8 mouse cellular contexts compared by ENCODE assay signal in the genomic region with DNA sequence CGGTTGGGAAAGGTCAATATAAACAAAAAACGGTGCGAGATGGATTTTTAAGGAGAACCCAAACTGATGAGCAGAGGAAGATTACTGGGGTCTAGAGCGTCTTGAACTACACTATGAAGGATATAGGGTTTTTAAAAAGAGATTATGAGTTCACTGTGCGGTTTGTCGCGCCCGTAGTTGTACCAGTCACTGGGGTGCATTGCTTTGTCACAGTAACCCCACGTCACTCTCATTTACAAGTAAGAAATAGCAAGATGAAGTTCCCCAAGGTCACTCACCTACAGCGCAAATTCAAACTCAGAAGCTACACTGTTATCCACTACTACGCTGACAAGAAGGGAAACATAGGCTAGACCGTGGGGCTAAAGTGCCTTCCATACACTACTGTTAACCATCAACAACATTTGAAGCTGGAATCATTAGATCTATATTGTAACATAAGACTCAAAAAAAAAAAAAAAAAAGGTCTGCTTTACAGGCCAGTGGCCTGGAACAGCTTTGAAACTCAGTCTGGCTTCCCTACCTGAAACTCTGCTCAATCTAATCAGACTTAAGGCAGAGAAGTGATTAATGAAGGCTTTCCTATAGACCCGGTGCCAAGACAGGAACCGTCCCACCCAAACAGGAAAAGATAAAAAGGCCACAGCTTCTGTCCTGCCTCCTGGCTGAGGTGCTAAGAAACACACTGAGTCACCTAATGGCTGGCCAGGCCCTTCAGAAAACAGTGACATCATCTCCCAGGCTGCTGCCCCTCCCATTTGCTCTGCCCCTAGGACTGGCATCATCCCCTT. TPM values are rescaled to one million over a fixed set of nuclear protein-coding genes. Genes with fewer than 3 reads are reported as not detected.
DNase-seq lines count a peak whose midpoint lies in the region; ATAC-seq and TF ChIP-seq lines count a peak whose summit lies in the region.

No protein-coding gene starts in this region.

- no peaks in the 10 kb centered on the region for H3K9me3 ChIP-seq in forebrain, embryonic 16.5 days (ENCODE audit: control insufficient read depth, low read length)
- no peaks in the 10 kb centered on the region for H3K9me3 ChIP-seq in liver, embryonic 15.5 days (replicated peaks)
- no peaks in the 10 kb centered on the region for H3K9me3 ChIP-seq in neural tube, embryonic 12.5 days

- TF ChIP-seq CTCF in gastrocnemius, adult 2 months (IDR thresholded peaks at IDR 0.05) = peak; percentile 8; the same call in 1 of the 2 replicates
- no peak for TF ChIP-seq CTCF in brain, embryonic 14.5 days (IDR thresholded peaks at IDR 0.05; ENCODE audit: borderline replicate concordance, extremely low read depth, insufficient read depth, insufficient read length)

- H3K9ac ChIP-seq in forebrain, embryonic 16.5 days (replicated peaks; ENCODE audit: low read depth, low read length) = peak overlapping the region; percentile 58
- peak overlapping the region; percentile 65 for H3K9ac ChIP-seq in liver, embryonic 15.5 days
- H3K9ac ChIP-seq in neural tube, embryonic 12.5 days = peak overlapping the region; percentile 38

- peak overlapping the region; percentile 95 for H3K4me3 ChIP-seq in gastrocnemius, adult 2 months
- peak overlapping the region; percentile 74 for H3K4me3 ChIP-seq in forebrain, embryonic 16.5 days (replicated peaks; ENCODE audit: low read length)
- peak overlapping the region; percentile 96 for H3K4me3 ChIP-seq in liver, embryonic 15.5 days (replicated peaks)
- H3K4me3 ChIP-seq in neural tube, embryonic 12.5 days = peak overlapping the region; percentile 31

- 44% methylated on average over 14 of the region's 14 CpGs for WGBS in forebrain, embryonic 16.5 days
- WGBS in liver, embryonic 15.5 days (ENCODE audit: insufficient replicate concordance) = 18% methylated on average over 14 of the region's 14 CpGs
- 54% methylated on average over 14 of the region's 14 CpGs for WGBS in neural tube, embryonic 12.5 days

- no peak for TF ChIP-seq POLR2A in brain, embryonic 14.5 days (IDR thresholded peaks at IDR 0.05; ENCODE audit: borderline replicate concordance, extremely low read depth, insufficient read depth, insufficient read length, poor library complexity, severe bottlenecking)

- H3K27ac ChIP-seq in gastrocnemius, adult 2 months = peak overlapping the region; percentile 100
- H3K27ac ChIP-seq in forebrain, embryonic 16.5 days (ENCODE audit: low read length) = peak overlapping the region; percentile 72
- H3K27ac ChIP-seq in liver, embryonic 15.5 days (replicated peaks) = peak overlapping the region; percentile 100
- H3K27ac ChIP-seq in neural tube, embryonic 12.5 days = no peak overlapping the region

- no peaks in the 10 kb centered on the region for H3K36me3 ChIP-seq in forebrain, embryonic 16.5 days (ENCODE audit: control insufficient read depth, insufficient read depth)
- H3K36me3 ChIP-seq in liver, embryonic 15.5 days (replicated peaks) = no peaks in the 10 kb centered on the region
- no peaks in the 10 kb centered on the region for H3K36me3 ChIP-seq in neural tube, embryonic 12.5 days

- peak overlapping the region; percentile 81 for H3K4me2 ChIP-seq in forebrain, embryonic 16.5 days (ENCODE audit: low read length)
- peak overlapping the region; percentile 85 for H3K4me2 ChIP-seq in liver, embryonic 15.5 days
- peak overlapping the region; percentile 69 for H3K4me2 ChIP-seq in neural tube, embryonic 12.5 days (replicated peaks)

- peaks cover 22% of the 10 kb centered on the region for H3K4me1 ChIP-seq in forebrain, embryonic 16.5 days (replicated peaks; ENCODE audit: control insufficient read depth, insufficient read depth, low read length)
- peaks cover 59% of the 10 kb centered on the region for H3K4me1 ChIP-seq in liver, embryonic 15.5 days (replicated peaks)
- H3K4me1 ChIP-seq in neural tube, embryonic 12.5 days = peaks cover 18% of the 10 kb centered on the region

- no peak for ATAC-seq in forebrain, embryonic 16.5 days
- ATAC-seq in liver, embryonic 15.5 days (ENCODE audit: insufficient read depth) = peak; percentile 11
- ATAC-seq in neural tube, embryonic 12.5 days (ENCODE audit: low FRiP score, low read depth) = peak; percentile 13; the same call in 1 of the 2 replicates

- intact Hi-C loops in gastrocnemius, adult 2 months (cut with DNase I) = no loop called here

- DNase-seq in gastrocnemius, adult 2 months = peak; percentile 57
- no peak for DNase-seq in gastrocnemius, postnatal 4 days (ENCODE audit: low spot score in 2 of 2)
- DNase-seq in brain, embryonic 14.5 days (ENCODE audit: low read depth) = peak; percentile 17
- peak; percentile 66 for DNase-seq in induced T-regulatory cell, adult 2 months (ENCODE audit: low read depth)
- DNase-seq in layer of hippocampus, adult 8-10 months (ENCODE audit: low spot score in 2 of 2) = no peak

- H3K27me3 ChIP-seq in forebrain, embryonic 16.5 days (replicated peaks; ENCODE audit: control insufficient read depth, insufficient read depth, low read length) = no peaks in the 10 kb centered on the region
- H3K27me3 ChIP-seq in liver, embryonic 15.5 days = no peaks in the 10 kb centered on the region
- H3K27me3 ChIP-seq in neural tube, embryonic 12.5 days (replicated peaks) = no peaks in the 10 kb centered on the region

RNA-seq across cellular contexts. Expression of a gene that starts 17.9 kb away (rescaled TPM):
- total RNA-seq in gastrocnemius, adult 2 months (2021) = 10 to 100 TPM; 82.3 to 82.4 TPM
- 10 to 100 TPM; 76.4 to 86.4 TPM for total RNA-seq in gastrocnemius, postnatal 4 days (2021)
- 62.4 and 74.0 TPM in 2 replicates for polyA plus RNA-seq in brain, embryonic 14.5 days (2012; rRNA removed)
- 96.8 and 100 TPM in 2 replicates for polyA plus RNA-seq in forebrain, embryonic 16.5 days (2015; fragmentation: Nextera tagmentation; extraction: Ambion mirVana)
- 37.6 and 41.7 TPM in 2 replicates for polyA plus RNA-seq in liver, embryonic 15.5 days (2015; fragmentation: Nextera tagmentation; extraction: Ambion mirVana)
- polyA plus RNA-seq in neural tube, embryonic 12.5 days (2016; fragmentation: Nextera tagmentation; extraction: Ambion mirVana) = 80.4 and 81.5 TPM in 2 replicates
- 100 to 1,000 TPM in 1 of 4 experiments, 10 to 100 TPM in 3; 78.3 to 104 (median 86.6) TPM for total RNA-seq in layer of hippocampus, adult 8-10 months (2022)

RNA-seq across cellular contexts. Expression of a gene that starts 34.5 kb away (rescaled TPM):
- not detected for total RNA-seq in gastrocnemius, adult 2 months (2021)
- under 1 TPM in 1 of 2 experiments, not detected in 1; 0.07 TPM for total RNA-seq in gastrocnemius, postnatal 4 days (2021)
- polyA plus RNA-seq in brain, embryonic 14.5 days (2012; rRNA removed) = 0.05 and 0.10 TPM in 2 replicates
- polyA plus RNA-seq in forebrain, embryonic 16.5 days (2015; fragmentation: Nextera tagmentation; extraction: Ambion mirVana) = not detected in 2 replicates
- polyA plus RNA-seq in liver, embryonic 15.5 days (2015; fragmentation: Nextera tagmentation; extraction: Ambion mirVana) = 0.13 TPM in 2 replicates
- polyA plus RNA-seq in neural tube, embryonic 12.5 days (2016; fragmentation: Nextera tagmentation; extraction: Ambion mirVana) = 0.05 TPM in 1 of 2 replicates, not detected in the other
- not detected for total RNA-seq in layer of hippocampus, adult 8-10 months (2022)

RNA-seq across cellular contexts. Expression of a gene that starts 47.6 kb away (rescaled TPM):
- 100 to 1,000 TPM; 606 to 729 TPM for total RNA-seq in gastrocnemius, adult 2 months (2021)
- total RNA-seq in gastrocnemius, postnatal 4 days (2021) = 1,000 to 10,000 TPM; 1,219 to 1,338 TPM
- polyA plus RNA-seq in brain, embryonic 14.5 days (2012; rRNA removed) = 2,015 and 2,036 TPM in 2 replicates
- polyA plus RNA-seq in forebrain, embryonic 16.5 days (2015; fragmentation: Nextera tagmentation; extraction: Ambion mirVana) = 554 and 607 TPM in 2 replicates
- 434 and 517 TPM in 2 replicates for polyA plus RNA-seq in liver, embryonic 15.5 days (2015; fragmentation: Nextera tagmentation; extraction: Ambion mirVana)
- 732 and 743 TPM in 2 replicates for polyA plus RNA-seq in neural tube, embryonic 12.5 days (2016; fragmentation: Nextera tagmentation; extraction: Ambion mirVana)
- 100 to 1,000 TPM; 779 to 924 (median 859) TPM for total RNA-seq in layer of hippocampus, adult 8-10 months (2022)

Comparison
In these comparisons a context has a peak if more than half of its experiments do, and no peak if none do; other contexts are left out.
1. DNase-seq: peak in gastrocnemius, adult 2 months (single experiment), brain, embryonic 14.5 days (single experiment) and induced T-regulatory cell, adult 2 months (single experiment); none in gastrocnemius, postnatal 4 days (0 of 2) and layer of hippocampus, adult 8-10 months (0 of 2).
2. H3K4me3 ChIP-seq: peak in every context shown above with its lines; median percentile 96 in liver, embryonic 15.5 days; 95 in gastrocnemius, adult 2 months; 74 in forebrain, embryonic 16.5 days; 31 in neural tube, embryonic 12.5 days.
3. Peak in every context shown above with its lines, with median percentiles within 50 percentile points of each other: H3K4me2 ChIP-seq and H3K9ac ChIP-seq.